Mouse (Mus musculus) layer of hippocampus, adult 18-20 months (tissue): Measurements from ENCODE around the gene Zdhhc18. TPM values are rescaled to one million over a fixed set of nuclear protein-coding genes. Genes with fewer than 3 reads are reported as not detected.

ENCODE experiments used
- DNase-seq, 2 experiments: peaks; one replicate each; pipeline ENCODE4 v3.0.0; 2022; ENCODE audit warnings: low spot score in 2 of 2
- total RNA-seq, 2 experiments: library from RNA; stranded (reverse); gene quantifications; 2 replicates each; pipeline ENCODE4 v1.2.3; 2021

Zdhhc18 gene
- total RNA-seq, 2 experiments from 2014 or later: 32.3 to 33.8 TPM

DNA sequence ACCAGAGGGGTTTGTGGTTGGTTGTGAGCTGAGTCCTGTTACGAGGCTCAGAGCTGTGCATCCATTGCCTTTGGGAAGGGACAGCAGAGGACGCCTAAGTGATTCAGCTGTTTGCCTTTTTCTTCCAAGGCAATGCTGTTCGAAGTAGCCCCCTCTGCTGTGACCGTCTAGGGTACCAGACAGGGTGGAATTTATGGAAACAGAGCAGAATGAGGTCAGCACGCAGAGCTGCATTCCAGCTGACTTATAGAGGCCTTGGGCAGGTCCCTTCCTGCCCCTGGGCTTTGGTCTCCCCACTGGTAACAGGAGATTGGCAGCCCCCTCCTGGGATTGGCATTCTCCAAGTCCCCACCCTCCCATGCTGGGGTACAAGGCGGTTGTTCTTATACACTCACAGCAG is 45.1 kb downstream of the Zdhhc18 start:
- DNase-seq: no peak

- no peak for DNase-seq
Measured at GRCm38 (mm10) chr4:133604175-133604574, 45.8 kb downstream of the Zdhhc18 start.

GRCm38 (mm10) chr4:133603056-133603455 is 46.9 kb downstream of the Zdhhc18 start:
- DNase-seq: no peak

GRCm38 (mm10) chr4:133601721-133602218 is 48.2 kb downstream of the Zdhhc18 start, which contains the start of gene Sfn:
TSS of gene Sfn (minus strand) at chr4:133602168.
- peak in 1 of 2 experiments; percentile 14 for DNase-seq

DNA sequence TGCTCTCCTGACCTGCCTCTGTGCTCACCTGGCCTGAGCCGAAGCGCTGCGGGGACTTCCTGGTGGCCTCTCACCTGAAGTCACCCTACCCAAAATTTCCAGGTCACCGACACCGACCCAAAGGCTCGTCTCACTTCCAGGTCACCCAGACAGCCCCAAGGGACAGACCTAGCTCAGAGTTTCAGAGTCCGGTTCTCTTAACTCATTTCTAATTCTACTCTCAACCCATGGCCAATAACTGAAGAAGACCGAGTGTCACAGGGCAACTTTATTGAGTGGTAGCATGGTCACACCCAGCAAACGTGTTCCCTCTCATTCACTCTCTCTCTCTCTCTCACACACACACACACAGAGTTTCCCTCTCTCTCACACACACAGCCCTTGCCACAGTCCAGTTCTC is 49.6 kb downstream of the Zdhhc18 start:
- DNase-seq: no peak

DNA sequence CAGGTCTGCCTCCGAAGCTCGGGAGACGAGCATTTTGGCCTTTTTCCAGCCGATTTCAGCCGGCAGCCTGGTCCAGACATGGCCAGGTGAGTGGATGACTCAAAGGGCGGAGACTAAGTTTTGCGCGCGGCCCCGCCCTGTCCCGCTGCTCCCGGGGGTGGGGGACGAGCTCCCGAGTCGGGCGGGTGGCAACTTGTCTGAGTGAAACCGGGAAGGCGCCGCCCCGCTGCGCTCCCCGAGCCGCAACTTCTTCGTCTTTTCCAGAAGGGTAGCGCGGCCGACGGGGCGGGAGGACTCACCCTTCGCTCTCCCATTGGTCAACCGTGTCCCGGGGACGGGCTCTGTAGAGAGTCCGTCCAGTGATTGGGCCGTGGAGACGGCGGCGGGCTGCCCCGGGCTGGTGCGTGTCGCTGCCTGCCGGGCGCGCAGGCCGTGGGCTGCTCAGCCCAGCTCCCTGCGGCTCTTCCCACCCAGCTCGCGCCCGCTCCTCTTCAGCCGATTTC is 50.3 kb downstream of the Zdhhc18 start:
- peak; percentile 53 to 77 for DNase-seq

DNA sequence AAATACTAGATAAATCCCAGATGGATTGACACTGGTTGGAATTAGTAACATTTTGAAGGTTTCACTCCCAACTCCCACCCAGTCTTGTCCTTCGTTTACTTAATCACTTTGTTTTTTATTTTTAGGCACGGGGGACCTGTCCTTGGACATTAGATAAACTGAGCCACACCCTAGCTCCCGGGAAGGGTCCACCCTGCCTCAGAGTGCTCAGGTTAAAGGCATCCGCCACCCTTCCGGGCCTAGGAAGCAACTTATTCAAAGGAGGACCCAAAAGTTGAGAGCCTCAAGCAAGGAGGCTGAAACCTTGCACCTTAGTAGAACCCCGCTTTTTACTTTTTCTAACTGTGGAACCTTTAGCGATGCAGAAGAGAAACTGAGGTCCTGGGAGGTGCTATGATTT is 50.8 kb downstream of the Zdhhc18 start:
- DNase-seq: no peak

GRCm38 (mm10) chr4:133598616-133599015 is 51.3 kb downstream of the Zdhhc18 start:
- DNase-seq: no peak

DNA sequence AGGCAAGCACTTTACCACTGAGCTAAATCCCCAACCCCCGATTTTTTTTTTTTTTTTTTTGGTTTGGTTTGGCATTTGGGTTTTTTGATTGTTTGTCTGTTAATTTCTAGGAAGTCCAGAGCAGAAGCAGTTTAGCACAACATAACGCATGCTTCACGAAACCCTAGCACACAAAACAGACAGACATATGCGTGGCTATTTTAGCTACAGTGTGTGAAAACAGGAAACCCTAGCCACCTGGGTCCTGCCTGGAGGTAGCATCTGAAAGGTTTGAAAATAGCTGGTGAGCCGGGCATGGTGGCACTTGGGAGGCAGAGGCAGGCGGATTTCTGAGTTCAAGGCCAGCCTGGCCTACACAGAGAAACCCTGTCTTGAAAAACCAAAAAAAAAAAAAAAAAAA is 53.9 kb downstream of the Zdhhc18 start:
- no peak for DNase-seq

GRCm38 (mm10) chr4:133595538-133595937 is 54.4 kb downstream of the Zdhhc18 start:
- DNase-seq: no peak

- DNase-seq: peak in 1 of 2 experiments; percentile 84
Measured at GRCm38 (mm10) chr4:133592570-133592969, 57.4 kb downstream of the Zdhhc18 start.

DNA sequence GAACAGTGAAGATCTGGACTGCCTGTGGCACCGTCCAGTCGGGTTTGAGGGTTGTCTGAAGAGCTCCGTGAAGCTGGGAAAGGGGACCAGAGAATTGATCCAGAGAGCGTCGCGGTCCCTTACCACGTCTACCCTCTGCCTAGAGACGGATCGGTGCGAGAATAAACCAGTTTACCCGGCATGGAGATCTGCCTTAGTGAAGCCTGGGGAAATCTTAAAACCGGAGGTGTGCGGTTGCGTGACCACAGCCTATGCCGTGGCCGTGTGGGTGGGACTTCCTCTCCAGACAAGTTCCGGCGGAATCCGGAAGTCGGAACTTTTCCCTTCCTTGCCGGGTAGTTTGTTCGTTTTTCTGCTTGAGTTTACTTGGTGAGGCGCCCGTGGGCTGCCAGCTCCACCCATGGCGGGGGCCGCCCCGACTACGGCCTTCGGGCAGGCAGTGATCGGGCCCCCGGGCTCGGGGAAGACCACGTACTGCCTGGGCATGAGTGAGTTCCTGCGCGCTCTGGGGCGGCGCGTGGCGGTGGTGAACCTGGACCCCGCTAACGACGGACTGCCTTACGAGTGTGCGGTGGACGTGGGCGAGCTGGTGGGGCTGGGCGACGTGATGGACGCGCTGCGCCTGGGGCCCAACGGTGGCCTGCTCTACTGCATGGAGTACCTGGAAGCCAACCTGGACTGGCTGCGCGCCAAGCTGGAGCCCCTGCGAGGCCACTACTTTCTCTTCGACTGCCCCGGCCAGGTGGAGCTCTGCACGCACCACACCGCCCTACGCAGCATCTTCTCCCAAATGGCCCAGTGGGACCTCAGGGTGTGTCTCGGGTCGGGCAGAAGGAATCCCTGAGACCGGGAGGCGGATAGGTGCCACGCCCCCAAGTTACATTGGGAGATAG is 65.6 kb downstream of the Zdhhc18 start, which contains the start of gene Gpn2:
TSS of gene Gpn2 (plus strand) at position 304 of the 893 bp plus-strand sequence.
- peak; percentile 83 to 86 for DNase-seq

DNA sequence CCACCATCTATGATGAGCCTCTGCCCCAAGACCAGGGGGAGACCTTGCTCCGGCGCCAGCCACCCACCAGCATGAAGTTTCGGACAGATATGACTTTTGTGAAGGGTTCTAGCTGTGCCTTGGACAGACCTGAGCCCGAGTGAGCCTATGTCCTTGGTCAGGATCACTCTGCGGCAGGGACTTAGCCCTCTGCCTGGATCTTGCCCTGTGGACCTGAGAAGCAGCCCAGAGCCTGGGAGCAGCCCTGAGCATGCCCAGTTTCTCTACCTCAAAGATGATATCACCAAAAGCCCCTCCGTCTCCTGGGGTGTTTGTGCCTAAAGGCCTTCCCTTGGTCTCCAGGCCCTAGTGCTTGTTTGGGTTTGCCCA is 66.3 kb downstream of the Zdhhc18 start:
- no peak for DNase-seq

- DNase-seq: no peak
Measured at GRCm38 (mm10) chr4:133577983-133578382, 72.0 kb downstream of the Zdhhc18 start.

GRCm38 (mm10) chr4:133574843-133575202 is 75.1 kb downstream of the Zdhhc18 start:
- DNase-seq: no peak

DNA sequence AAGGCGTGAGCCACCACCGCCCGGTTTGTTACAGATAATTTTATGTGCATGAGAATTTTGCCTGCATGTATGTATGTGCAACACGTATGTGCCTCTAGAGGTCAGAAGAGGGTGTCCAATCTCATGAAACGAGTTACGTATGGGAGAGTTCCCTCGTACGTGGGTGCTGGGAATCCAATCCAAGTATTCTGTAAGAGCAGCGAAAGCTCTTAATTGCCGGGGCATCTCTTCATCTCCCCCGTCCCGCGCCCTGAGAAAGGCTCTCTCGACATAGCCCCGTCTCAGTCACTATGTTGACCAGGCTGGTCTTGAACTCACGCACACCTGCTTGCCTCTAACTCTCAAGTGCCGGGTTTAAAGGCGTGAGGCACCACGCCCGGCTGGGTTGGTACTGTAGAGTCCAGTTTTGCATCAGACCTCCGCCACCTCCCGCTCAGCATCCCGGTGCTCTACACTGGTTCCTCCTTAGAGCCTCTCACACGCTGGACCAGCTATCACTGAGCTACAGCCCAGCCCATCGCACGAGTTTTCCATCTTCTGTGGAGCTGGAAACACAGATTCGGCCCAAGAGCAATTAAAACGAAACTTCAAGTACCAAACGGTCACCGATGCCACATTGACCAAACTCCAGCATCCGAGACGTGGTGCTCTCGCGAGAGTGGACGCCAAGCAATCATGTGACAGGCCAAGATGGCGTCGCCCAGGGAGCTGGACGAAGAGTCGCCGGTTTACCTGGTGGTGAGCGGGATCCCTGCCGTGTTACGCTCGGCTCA is 75.7 kb downstream of the Zdhhc18 start, which contains the start of gene Gpatch3:
TSS of gene Gpatch3 (plus strand) at position 676 of the 773 bp plus-strand sequence.
- DNase-seq: peak; percentile 85 to 94

GRCm38 (mm10) chr4:133570066-133570466 is 79.9 kb downstream of the Zdhhc18 start:
- no peak for DNase-seq

- no peak for DNase-seq
Measured at GRCm38 (mm10) chr4:133569291-133570065, 80.5 kb downstream of the Zdhhc18 start.

DNA sequence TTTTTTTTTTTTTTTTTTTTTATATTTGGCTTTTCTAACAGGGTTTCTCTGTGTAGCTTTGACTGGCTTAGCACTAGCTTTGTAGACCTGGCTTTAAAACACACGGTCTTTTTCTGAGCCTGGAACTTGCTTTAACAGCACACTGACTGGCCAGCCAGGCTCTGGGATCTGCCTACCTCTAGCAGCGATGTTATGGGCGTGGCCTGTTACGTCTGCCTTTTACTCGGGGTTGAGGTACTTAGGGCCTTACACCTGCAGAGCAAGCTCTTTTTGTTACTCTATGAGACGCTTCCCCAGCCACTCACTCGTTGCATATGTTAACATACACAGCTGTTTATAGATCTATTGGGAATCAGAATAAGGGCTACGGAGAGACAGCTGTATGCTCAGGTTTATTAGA is 82.7 kb downstream of the Zdhhc18 start:
- no peak for DNase-seq

DNA sequence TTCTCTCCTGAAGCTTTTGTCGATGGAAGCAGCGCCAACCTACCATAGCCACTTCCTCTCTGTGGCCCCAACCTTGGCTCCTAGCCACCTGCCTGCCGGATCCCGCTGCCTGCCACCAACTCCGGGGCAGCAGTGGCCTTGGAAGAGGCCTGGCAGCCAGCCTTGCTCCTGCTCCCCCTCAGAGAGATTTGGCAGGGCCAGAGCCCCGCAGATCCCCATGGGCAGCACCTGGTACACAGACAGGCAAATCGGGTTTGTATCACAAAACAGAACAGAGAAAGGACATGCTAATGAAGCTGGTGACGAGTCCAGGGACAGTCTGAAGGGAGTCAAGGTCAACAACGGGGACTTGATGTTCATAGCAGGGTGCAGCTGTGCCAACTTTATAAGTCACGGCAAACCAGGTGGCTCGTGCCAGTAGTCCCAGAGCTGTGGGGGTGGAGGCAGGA is 86.8 kb downstream of the Zdhhc18 start:
- no peak for DNase-seq

DNA sequence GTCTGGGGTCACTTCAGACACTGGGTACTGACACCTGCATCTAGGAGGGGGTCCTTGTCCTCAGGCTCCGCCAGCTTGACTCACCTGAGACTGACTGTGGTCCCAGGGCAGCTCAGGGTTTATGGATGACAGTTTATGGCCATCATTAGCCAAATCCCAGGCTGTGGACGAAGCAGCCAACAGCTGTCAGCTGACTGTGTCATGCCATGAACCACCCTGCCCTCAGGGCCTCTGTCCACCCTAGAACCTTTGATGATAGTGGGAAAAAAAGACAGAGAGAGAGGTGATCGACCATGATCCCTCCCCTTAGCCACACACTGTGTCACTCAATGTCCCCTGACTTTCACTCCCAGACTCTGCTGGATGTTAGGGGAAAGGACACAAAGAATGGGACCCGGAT is 88.3 kb downstream of the Zdhhc18 start:
- no peak for DNase-seq
